Mouse (Mus musculus) intestine, embryonic 15.5 days (tissue): Measurements from ENCODE around the gene Itga1. TPM values are rescaled to one million over a fixed set of nuclear protein-coding genes. Genes with fewer than 3 reads are reported as not detected.

ENCODE experiments used
- ATAC-seq: fragments of 200-750 bp; cut with Nextera tagmentation; 2 replicates; pipeline ENCODE4 v1.8.0; 2017; ENCODE audit warnings: moderate TSS enrichment, moderate library complexity
- H3K27ac ChIP-seq: fragments of 300-500 bp; sonication (generic); 2 replicates; pipeline ENCODE4 v1.5.1; 2015; ENCODE audit warnings: mild to moderate bottlenecking, inconsistent platforms
- H3K27me3 ChIP-seq: fragments of 300-500 bp; sonication (generic); replicated peaks from 2 replicates; pipeline ENCODE4 v1.6.1; 2015; ENCODE audit warnings: inconsistent platforms
- H3K36me3 ChIP-seq: fragments of 300-500 bp; sonication (generic); 2 replicates; pipeline ENCODE4 v1.6.1; 2015; ENCODE audit warnings: inconsistent platforms
- H3K4me1 ChIP-seq: fragments of 300-500 bp; sonication (generic); replicated peaks from 2 replicates; pipeline ENCODE4 v1.6.1; 2015; ENCODE audit warnings: inconsistent platforms
- H3K4me2 ChIP-seq: fragments of 300-500 bp; sonication (generic); replicated peaks from 2 replicates; pipeline ENCODE4 v1.6.1; 2015; ENCODE audit warnings: mild to moderate bottlenecking, inconsistent platforms
- H3K4me3 ChIP-seq: fragments of 300-500 bp; sonication (generic); replicated peaks from 2 replicates; pipeline ENCODE4 v1.5.1; 2015; ENCODE audit warnings: inconsistent platforms
- H3K9ac ChIP-seq: fragments of 300-500 bp; sonication (generic); 2 replicates; pipeline ENCODE4 v1.6.1; 2015; ENCODE audit warnings: inconsistent platforms
- H3K9me3 ChIP-seq: fragments of 300-500 bp; sonication (generic); 2 replicates; pipeline ENCODE4 v1.6.1; 2016; ENCODE audit warnings: inconsistent platforms
- WGBS: fragments of 180-500 bp; shearing (Covaris S2); methylation state at CpG from one replicate; pipeline ENCODE4 v1.1.7; 2015; 5-methylcytosine and 5-hydroxymethylcytosine counted together
- polyA plus RNA-seq: library from polyadenylated mRNA; unstranded; fragments of >200 nt; fragmentation: Nextera tagmentation; extraction: Ambion mirVana; gene quantifications from 2 replicates; pipeline ENCODE4 v1.2.1, GENCODE M21; 2015

Itga1 gene
- 17.4 and 18.0 TPM in 2 replicates for polyA plus RNA-seq

DNA sequence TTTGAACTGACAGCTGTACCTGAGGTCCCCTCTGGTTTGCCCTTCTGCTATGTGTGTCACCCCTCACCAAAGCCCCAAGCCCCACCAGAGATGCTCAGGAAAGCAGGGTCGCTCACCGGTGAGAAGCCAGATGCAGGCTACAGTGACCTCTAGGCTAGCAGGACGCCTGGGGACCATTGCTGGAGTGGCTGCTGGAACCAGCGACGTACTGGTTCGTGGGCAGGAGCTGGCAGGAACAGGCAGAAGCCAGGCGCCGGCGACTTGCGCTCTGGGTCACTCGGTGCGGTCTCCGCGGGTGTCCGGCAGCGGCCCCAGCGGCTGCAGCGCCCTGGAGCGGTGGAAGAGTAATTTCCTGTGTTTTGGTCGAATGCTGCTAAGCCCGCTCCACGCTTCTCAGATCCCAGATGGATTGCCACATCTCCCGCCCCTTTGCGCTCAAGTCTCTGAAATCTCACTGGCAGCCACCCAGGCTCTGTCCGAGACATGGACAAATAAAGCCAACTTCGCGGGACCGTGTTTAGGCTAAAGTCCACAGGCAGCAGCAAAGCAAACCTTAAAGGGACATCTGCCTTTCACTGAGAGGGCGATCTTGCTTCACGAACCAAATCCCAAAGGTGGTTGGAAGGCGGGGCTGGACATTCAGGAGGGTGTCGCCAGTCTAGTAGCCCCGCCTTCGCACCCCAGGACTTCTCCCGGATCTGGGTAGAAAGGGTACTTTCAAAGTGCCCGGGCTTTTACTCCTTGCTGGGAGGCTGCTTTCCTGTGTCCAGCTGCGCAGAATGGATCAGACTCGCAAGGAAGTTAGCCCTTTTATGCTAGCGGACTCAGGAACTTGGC is at the start of gene Itga1, which contains the start of gene Gm49395:
Itga1 (minus strand) TSS at position 610 of the 837 bp plus-strand sequence.
Gm49395 (minus strand) TSS at position 567 of the 837 bp plus-strand sequence.
- ATAC-seq: peak; percentile 95
- under 1% methylated on average over 39 of the region's 39 CpGs for WGBS

DNA sequence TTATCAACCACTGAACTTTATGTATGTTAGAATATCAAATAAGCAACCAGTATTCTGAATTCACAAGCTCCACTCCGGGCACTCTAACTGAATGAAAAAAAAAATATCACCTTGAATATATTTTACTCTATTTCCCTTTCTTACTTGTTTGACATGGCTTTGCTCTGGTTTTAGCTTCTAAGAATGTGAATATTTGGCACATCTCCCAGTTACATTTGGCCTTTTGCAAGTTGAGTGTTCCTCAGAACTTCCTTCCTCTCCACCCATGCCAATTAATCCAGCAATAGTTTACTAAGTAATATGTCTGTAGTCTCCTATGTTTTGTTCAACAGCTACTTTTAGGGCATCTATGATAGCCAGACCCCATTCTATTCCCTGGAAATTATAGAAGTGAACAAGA is 48.8 kb upstream of the Itga1 start:
- Histone ChIP-seq H3K4me1 (no peaks in the 10 kb centered on the region), H3K9me3 (no peaks in the 10 kb centered on the region), H3K4me2 (no peak overlapping the region), H3K36me3 (no peaks in the 10 kb centered on the region), H3K27ac (no peak overlapping the region), H3K9ac (no peak overlapping the region), H3K4me3 (no peak overlapping the region), H3K27me3 (no peaks in the 10 kb centered on the region)
- whole genome bisulfite sequencing: 85% methylated on average over 1 of the region's 1 CpGs
- ATAC-seq: no peak

More for the DNA sequence above, at the start of gene Itga1, which contains the start of gene Gm49395:
- no peaks in the 10 kb centered on the region for H3K27me3 ChIP-seq
- H3K4me1 ChIP-seq: 0 out of 2 replicates have a peak, but pooled peaks cover 3% of the 10 kb centered on the region
- H3K36me3 ChIP-seq: no peaks in the 10 kb centered on the region
- peak within 1 kb of the TSS; percentile 56 for H3K4me3 ChIP-seq
- H3K9ac ChIP-seq: peak within 1 kb of the TSS; percentile 63
- H3K9me3 ChIP-seq: no peaks in the 10 kb centered on the region
- peak within 1 kb of the TSS; percentile 86 for H3K4me2 ChIP-seq
- peak within 1 kb of the TSS; percentile 84 for H3K27ac ChIP-seq

DNA sequence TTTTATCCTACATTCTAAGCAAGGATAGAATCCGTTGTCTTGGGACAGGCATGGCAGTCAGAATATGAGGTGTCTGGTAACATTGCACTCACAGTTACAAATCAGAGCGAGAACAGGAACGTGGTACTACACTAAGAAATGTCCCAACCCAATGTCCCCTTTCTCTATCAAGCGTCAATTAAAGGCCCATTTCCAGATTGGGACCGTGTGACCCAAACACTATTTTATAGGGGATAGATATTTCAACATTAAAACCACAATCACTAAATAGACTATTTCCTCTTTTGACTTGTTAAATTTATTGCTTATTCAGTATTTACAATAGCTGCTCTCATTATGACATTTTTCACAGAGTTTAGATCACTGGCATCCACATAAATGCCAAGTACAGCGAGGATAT is 48.1 kb upstream of the Itga1 start:
- Histone ChIP-seq H3K27me3 (no peaks in the 10 kb centered on the region), H3K9me3 (no peaks in the 10 kb centered on the region), H3K36me3 (no peaks in the 10 kb centered on the region), H3K4me3 (no peak overlapping the region), H3K4me2 (no peak overlapping the region), H3K9ac (no peak overlapping the region), H3K27ac (no peak overlapping the region), H3K4me1 (no peaks in the 10 kb centered on the region)
- WGBS: 85% methylated on average over 6 of the region's 6 CpGs
- no peak for ATAC-seq

DNA sequence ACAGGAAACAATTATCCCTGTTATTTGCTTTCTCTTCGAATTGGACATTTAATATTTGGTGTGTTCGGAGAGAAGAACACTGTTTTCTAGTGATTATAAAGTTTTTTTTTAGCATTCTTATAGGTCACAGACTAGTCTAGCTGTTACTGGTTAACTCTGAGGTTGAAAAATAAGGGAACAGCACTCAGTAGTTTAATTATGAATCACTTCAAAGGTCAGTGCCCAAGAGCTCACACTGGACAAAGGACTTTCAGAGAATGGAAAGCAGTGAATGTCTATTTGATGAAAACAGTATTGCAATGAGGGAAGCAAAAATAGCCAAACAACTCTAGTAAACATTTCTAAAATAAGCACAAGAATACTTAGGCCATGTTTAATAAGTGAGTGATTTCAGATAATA is 41.8 kb upstream of the Itga1 start:
- Histone ChIP-seq H3K36me3 (no peaks in the 10 kb centered on the region), H3K27ac (no peak overlapping the region), H3K27me3 (no peaks in the 10 kb centered on the region), H3K9ac (no peak overlapping the region), H3K4me3 (no peak overlapping the region), H3K9me3 (no peaks in the 10 kb centered on the region), H3K4me1 (no peaks in the 10 kb centered on the region), H3K4me2 (no peak overlapping the region)
- WGBS: 90% methylated on average over 2 of the region's 2 CpGs
- no peak for ATAC-seq

DNA sequence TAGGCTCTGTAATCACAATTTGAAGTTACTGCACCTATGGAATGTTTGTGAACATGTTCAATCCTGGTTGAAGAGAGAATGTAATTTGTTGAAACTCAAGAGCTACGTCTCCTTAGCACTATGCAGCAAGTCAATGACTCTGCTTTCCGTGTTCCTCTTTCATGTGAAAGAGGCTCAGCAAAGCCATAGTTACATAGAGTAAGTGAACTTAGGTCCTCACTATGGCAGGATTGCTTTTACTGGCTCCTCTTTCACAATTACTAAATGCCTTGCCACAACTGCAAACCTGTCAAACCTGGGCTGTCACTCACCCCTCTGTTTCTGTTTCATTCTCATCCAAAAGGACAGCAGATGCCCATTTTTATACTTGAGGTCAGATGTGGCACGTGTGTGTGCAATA is 40.3 kb upstream of the Itga1 start:
- 79% methylated on average over 3 of the region's 3 CpGs for WGBS
- Histone ChIP-seq H3K27ac (no peak overlapping the region), H3K9ac (no peak overlapping the region), H3K9me3 (no peaks in the 10 kb centered on the region), H3K27me3 (no peaks in the 10 kb centered on the region), H3K4me3 (no peak overlapping the region), H3K4me1 (no peaks in the 10 kb centered on the region), H3K4me2 (no peak overlapping the region), H3K36me3 (no peaks in the 10 kb centered on the region)
- ATAC-seq: no peak

DNA sequence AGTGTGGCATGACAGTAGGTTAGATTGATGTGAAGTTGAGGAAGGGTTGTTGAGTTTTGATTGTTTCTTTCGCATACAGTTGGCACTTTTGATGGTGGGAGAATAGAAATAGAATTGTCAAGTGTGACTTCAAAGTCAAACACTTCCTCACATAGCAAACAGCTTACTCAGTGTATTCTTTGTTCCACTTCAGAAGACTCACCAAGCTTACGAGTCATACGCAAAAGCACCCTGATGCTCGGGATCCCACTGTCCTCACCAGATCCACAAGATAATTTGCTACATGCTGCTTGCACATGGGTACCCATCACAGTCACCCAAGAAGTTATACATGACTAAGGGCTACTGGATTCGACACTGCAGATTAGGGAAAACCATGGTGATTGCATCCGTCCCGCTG is 36.7 kb upstream of the Itga1 start:
- Histone ChIP-seq H3K27me3 (no peaks in the 10 kb centered on the region), H3K4me1 (no peaks in the 10 kb centered on the region), H3K4me2 (no peak overlapping the region), H3K9me3 (no peaks in the 10 kb centered on the region), H3K36me3 (no peaks in the 10 kb centered on the region), H3K9ac (no peak overlapping the region), H3K4me3 (no peak overlapping the region), H3K27ac (no peak overlapping the region)
- WGBS: 93% methylated on average over 7 of the region's 7 CpGs
- ATAC-seq: no peak

DNA sequence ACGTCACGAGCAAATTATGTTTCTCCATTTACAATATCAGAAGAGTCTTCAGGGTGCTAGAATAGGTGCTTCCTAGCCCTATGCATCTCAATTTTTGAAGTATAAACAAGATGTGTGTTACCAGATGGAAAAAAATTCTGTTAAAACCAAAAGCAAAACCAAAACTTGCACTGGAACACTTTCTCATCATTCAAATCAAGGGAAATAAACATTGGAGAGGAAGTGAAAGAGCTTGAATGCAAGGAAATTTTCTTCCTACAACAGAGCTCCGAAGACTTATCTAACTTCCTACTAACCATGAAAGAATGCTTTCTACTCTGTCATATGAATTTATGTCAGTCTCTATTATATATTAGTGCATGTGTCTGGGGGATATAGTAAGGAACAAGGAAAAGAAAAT is 35.0 kb upstream of the Itga1 start:
- H3K36me3 ChIP-seq: no peaks in the 10 kb centered on the region
- no peaks in the 10 kb centered on the region for H3K27me3 ChIP-seq
- WGBS: 65% methylated on average over 3 of the region's 3 CpGs
- no peak overlapping the region for H3K4me3 ChIP-seq
- ATAC-seq: no peak
- H3K9me3 ChIP-seq: no peaks in the 10 kb centered on the region
- no peaks in the 10 kb centered on the region for H3K4me1 ChIP-seq
- H3K4me2 ChIP-seq: no peak overlapping the region
- no peak overlapping the region for H3K27ac ChIP-seq
- no peak overlapping the region for H3K9ac ChIP-seq

DNA sequence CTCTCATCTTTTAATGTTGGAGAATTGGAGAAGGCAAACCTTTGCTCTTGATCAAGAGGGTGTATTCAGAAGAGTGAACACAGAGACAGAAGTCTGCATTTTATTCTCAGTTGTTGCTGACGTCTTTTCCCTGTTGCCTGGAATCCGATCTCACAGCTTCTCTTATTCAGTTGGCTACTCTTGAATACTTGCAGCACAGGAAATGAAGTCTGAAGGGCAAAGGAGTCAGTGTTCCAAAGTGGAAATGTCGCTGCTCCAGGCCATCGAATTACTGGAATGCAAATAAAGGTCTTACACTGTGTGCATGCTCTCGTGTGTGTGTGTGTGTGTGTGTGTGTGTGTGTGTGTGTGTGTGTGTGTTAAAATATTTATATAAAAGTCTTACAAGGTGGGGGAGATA is 30.7 kb upstream of the Itga1 start:
- WGBS: 24% methylated on average over 5 of the region's 5 CpGs
- no peaks in the 10 kb centered on the region for H3K36me3 ChIP-seq
- no peak for ATAC-seq
- H3K27me3 ChIP-seq: no peaks in the 10 kb centered on the region
- H3K9me3 ChIP-seq: no peaks in the 10 kb centered on the region
- H3K4me2 ChIP-seq: no peak overlapping the region
- H3K4me1 ChIP-seq: no peaks in the 10 kb centered on the region
- no peak overlapping the region for H3K4me3 ChIP-seq
- H3K9ac ChIP-seq: no peak overlapping the region
- H3K27ac ChIP-seq: no peak overlapping the region

DNA sequence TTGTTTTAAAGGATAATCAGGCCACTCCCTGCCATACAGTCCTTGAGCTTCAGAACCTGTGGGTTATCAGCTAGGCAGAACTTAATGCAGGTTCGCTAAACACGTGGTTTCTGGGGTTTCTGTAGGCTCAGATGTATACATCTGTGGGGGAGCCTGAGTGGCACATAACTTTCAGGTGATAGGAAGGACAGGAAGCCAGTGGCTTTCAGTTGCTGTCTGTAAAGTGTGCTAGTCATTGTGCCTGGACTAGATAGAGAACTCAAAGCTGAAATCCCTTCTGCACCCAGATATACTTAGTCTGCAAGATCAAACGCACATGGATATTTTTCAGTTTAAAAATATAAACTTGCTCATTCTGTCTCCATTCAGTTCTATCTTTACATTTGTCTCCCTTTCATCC is 29.6 kb upstream of the Itga1 start:
- no peaks in the 10 kb centered on the region for H3K4me1 ChIP-seq
- WGBS: 61% methylated on average over 3 of the region's 3 CpGs

DNA sequence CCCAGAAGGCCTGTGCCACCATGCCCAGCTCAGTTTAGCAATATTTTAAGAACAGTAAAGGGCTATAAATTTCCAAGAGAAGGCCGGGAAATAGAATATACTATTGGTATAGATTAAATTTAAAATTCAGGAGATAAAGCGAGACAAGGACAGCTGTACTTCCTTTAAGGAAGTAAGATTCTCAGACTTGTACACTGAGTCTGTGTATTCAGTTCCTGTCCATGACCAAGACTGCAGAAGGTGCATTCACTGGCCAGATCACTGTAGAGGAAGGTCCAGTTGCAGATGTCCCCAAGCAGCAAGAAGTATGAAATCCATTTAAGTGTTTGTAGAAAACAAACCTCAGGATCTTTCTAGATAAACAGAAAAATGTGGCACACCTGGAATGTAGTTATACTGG is 28.3 kb upstream of the Itga1 start:
- H3K4me2 ChIP-seq: no peak overlapping the region
- no peak overlapping the region for H3K9ac ChIP-seq
- WGBS: 83% methylated on average over 2 of the region's 2 CpGs
- H3K36me3 ChIP-seq: no peaks in the 10 kb centered on the region
- no peaks in the 10 kb centered on the region for H3K27me3 ChIP-seq
- no peaks in the 10 kb centered on the region for H3K4me1 ChIP-seq
- no peak overlapping the region for H3K27ac ChIP-seq
- no peaks in the 10 kb centered on the region for H3K9me3 ChIP-seq
- H3K4me3 ChIP-seq: no peak overlapping the region
- ATAC-seq: no peak

More for the DNA sequence above, 29.6 kb upstream of the Itga1 start:
- H3K27ac ChIP-seq: no peak overlapping the region
- H3K9ac ChIP-seq: no peak overlapping the region
- no peaks in the 10 kb centered on the region for H3K36me3 ChIP-seq
- no peak overlapping the region for H3K4me3 ChIP-seq
- H3K4me2 ChIP-seq: no peak overlapping the region
- no peaks in the 10 kb centered on the region for H3K9me3 ChIP-seq
- ATAC-seq: no peak
- H3K27me3 ChIP-seq: no peaks in the 10 kb centered on the region

- Histone ChIP-seq H3K27ac (no peak overlapping the region), H3K4me1 (no peaks in the 10 kb centered on the region), H3K9me3 (no peaks in the 10 kb centered on the region), H3K27me3 (no peaks in the 10 kb centered on the region), H3K36me3 (no peaks in the 10 kb centered on the region), H3K4me3 (no peak overlapping the region), H3K9ac (no peak overlapping the region), H3K4me2 (no peak overlapping the region)
- no peak for ATAC-seq
- 85% methylated on average over 1 of the region's 1 CpGs for WGBS
Measured at GRCm38 (mm10) chr13:115127826-115128225, 26.1 kb upstream of the Itga1 start.

DNA sequence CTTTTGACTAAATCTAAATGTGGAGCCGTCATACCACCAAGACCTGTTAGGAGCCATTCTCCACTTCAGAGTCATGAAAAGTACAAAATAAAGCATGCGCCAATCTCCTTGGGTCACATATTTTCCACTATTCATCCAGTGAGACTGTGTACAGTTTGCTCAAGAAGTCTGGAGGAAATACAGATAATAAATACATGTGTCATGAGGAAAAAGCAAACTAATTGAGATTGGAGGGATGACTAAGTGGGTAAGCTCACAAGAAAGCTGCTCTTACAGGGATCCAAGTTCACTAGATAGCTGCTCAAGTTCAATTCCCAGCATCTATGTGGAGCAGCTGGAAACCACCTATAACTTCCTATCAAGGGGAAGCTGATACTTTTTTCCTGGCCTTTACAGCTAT is 24.8 kb upstream of the Itga1 start:
- H3K9me3 ChIP-seq: no peaks in the 10 kb centered on the region
- H3K9ac ChIP-seq: no peak overlapping the region
- no peak overlapping the region for H3K4me2 ChIP-seq
- H3K27ac ChIP-seq: no peak overlapping the region
- H3K36me3 ChIP-seq: no peaks in the 10 kb centered on the region
- no peaks in the 10 kb centered on the region for H3K27me3 ChIP-seq
- 95% methylated on average over 2 of the region's 2 CpGs for WGBS
- H3K4me3 ChIP-seq: no peak overlapping the region
- ATAC-seq: no peak
- no peaks in the 10 kb centered on the region for H3K4me1 ChIP-seq

DNA sequence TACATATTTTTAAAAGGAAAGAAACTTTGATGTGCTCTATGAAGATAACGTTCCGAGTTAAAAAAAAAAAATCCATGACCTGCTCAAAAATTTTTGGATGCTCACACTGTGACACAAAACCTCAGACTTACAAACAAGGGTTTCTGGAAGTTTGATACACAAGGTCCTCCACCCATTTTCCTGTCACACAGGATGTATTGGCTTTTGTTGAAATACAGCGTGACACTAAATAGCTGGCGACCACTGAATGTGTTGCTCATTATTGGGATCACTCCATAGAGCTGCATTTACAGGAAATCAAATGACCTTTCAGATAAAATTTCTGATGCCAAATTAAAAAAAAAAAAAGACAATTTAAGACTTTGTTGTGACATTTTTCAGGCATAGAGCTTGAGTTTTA is 23.4 kb upstream of the Itga1 start:
- Histone ChIP-seq H3K27ac (no peak overlapping the region), H3K27me3 (no peaks in the 10 kb centered on the region), H3K9ac (no peak overlapping the region), H3K4me2 (no peak overlapping the region), H3K4me3 (no peak overlapping the region), H3K36me3 (no peaks in the 10 kb centered on the region), H3K9me3 (no peaks in the 10 kb centered on the region), H3K4me1 (no peaks in the 10 kb centered on the region)
- no peak for ATAC-seq
- WGBS: 87% methylated on average over 4 of the region's 4 CpGs
